Mouse (Mus musculus): ENCODE data around the gene Epn2. TPM values are rescaled to one million over a fixed set of nuclear protein-coding genes. Genes with fewer than 3 reads are reported as not detected.

Epn2 gene
- total RNA-seq, 1 experiment, result 33.1 TPM

DNA sequence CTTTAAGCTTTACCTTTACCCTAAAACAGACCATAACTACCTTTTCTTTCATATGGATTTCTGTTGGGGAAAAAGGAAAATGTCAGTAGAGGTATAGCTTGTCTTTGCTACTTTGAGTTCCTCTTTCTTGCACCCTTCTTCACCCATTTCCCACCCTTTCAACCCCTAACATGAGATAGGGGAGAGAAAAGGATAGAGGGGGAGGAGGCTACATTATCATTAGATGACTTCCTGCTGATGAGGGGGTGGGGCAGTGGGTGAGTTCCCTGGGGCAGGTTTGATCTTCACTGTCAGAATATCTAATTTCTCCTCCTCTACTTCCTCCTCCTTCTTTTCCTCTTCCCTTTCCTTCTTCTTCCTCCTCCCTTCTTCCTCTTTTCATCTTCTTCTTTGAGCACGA, 82.0 kb downstream of the Epn2 start:
- in situ Hi-C loops (cut with MboI; ENCODE audit: low sequenced_read_pairs in 2 of 2, unreplicated experiment in 2 of 2), result no loop called here
- H3K9me3 ChIP-seq (ENCODE audit: control insufficient read depth, insufficient read depth, low read depth, low read length), result no peaks in the 10 kb centered on the region
- peaks cover 4% of the 10 kb centered on the region; the same call in 1 of the 2 replicates for H3K36me3 ChIP-seq (ENCODE audit: control insufficient read depth, insufficient read depth, low read length, poor library complexity, severe bottlenecking)
- H3K27ac ChIP-seq (ENCODE audit: insufficient read depth, low read depth, low read length, poor library complexity, severe bottlenecking), result no peak overlapping the region
- H3K9ac ChIP-seq (ENCODE audit: insufficient read depth, low read depth, low read length, poor library complexity, severe bottlenecking), result no peak overlapping the region
- no peak for DNase-seq (ENCODE audit: low read depth, low spot score)
- TF ChIP-seq MAFK (IDR thresholded peaks at IDR 0.05; ENCODE audit: insufficient read depth, low read depth, low read length), result no peak
- TF ChIP-seq HCFC1 (IDR thresholded peaks at IDR 0.05; ENCODE audit: borderline replicate concordance, insufficient read depth, low read length), result no peak
- TF ChIP-seq CHD2 (IDR thresholded peaks at IDR 0.05; ENCODE audit: low read depth, low read length), result no peak
- TF ChIP-seq ZNF384 (IDR thresholded peaks at IDR 0.05; ENCODE audit: low read depth, low read length), result no peak
- TF ChIP-seq ZC3H11A (IDR thresholded peaks at IDR 0.05; ENCODE audit: borderline replicate concordance, low read depth, low read length), result no peak
- peaks cover 0 to 6% of the 10 kb centered on the region in 2 experiments; a peak in 2 of 4 replicates for H3K4me1 ChIP-seq (ENCODE audit: control insufficient read depth in 2 of 2, insufficient read depth in 2 of 2, low read length in 2 of 2, poor library complexity in 1 of 2)
- H3K4me3 ChIP-seq (ENCODE audit: insufficient read depth in 1 of 2, low read depth in 1 of 2, low read length in 2 of 2, poor library complexity in 1 of 2, severe bottlenecking in 1 of 2), result no peak overlapping the region

DNA sequence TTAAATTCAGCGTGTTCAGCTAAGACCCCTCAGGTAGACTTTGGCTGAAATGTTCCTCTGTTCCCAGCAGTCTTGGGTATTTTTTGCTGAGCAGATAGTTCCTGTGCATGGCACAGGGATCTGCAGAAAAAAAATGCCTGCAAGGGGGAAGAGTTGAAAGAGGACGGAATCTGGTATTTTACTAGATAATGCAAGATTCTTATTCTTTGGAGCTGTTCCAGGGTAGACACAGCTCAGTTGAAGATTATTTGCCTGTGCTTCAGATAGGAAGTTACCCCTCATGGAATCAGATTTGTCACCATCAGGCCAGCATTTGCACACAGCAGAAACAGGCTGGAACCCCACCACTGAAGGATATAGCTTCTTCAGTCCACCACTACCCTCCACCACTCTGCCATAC, 84.0 kb downstream of the Epn2 start:
- in situ Hi-C loops (cut with MboI; ENCODE audit: low sequenced_read_pairs in 2 of 2, unreplicated experiment in 2 of 2), result no loop called here
- Histone ChIP-seq H3K27ac (ENCODE audit: insufficient read depth, low read depth, low read length, poor library complexity, severe bottlenecking) (no peak overlapping the region), H3K4me1 (ENCODE audit: control insufficient read depth in 2 of 2, insufficient read depth in 2 of 2, low read length in 2 of 2, poor library complexity in 1 of 2) (peaks cover 0 to 6% of the 10 kb centered on the region in 2 experiments; a peak in 2 of 4 replicates), H3K36me3 (ENCODE audit: control insufficient read depth, insufficient read depth, low read length, poor library complexity, severe bottlenecking) (peaks cover 18% of the 10 kb centered on the region), H3K9me3 (ENCODE audit: control insufficient read depth, insufficient read depth, low read depth, low read length) (no peaks in the 10 kb centered on the region), H3K9ac (ENCODE audit: insufficient read depth, low read depth, low read length, poor library complexity, severe bottlenecking) (no peak overlapping the region), H3K4me3 (ENCODE audit: insufficient read depth in 1 of 2, low read depth in 1 of 2, low read length in 2 of 2, poor library complexity in 1 of 2, severe bottlenecking in 1 of 2) (no peak overlapping the region)
- TF ChIP-seq ZNF384 (IDR thresholded peaks at IDR 0.05; ENCODE audit: low read depth, low read length) (no peak), ZC3H11A (IDR thresholded peaks at IDR 0.05; ENCODE audit: borderline replicate concordance, low read depth, low read length) (no peak), HCFC1 (IDR thresholded peaks at IDR 0.05; ENCODE audit: borderline replicate concordance, insufficient read depth, low read length) (no peak), MAFK (IDR thresholded peaks at IDR 0.05; ENCODE audit: insufficient read depth, low read depth, low read length) (no peak), CHD2 (IDR thresholded peaks at IDR 0.05; ENCODE audit: low read depth, low read length) (no peak)
- DNase-seq (ENCODE audit: low read depth, low spot score), result no peak

DNA sequence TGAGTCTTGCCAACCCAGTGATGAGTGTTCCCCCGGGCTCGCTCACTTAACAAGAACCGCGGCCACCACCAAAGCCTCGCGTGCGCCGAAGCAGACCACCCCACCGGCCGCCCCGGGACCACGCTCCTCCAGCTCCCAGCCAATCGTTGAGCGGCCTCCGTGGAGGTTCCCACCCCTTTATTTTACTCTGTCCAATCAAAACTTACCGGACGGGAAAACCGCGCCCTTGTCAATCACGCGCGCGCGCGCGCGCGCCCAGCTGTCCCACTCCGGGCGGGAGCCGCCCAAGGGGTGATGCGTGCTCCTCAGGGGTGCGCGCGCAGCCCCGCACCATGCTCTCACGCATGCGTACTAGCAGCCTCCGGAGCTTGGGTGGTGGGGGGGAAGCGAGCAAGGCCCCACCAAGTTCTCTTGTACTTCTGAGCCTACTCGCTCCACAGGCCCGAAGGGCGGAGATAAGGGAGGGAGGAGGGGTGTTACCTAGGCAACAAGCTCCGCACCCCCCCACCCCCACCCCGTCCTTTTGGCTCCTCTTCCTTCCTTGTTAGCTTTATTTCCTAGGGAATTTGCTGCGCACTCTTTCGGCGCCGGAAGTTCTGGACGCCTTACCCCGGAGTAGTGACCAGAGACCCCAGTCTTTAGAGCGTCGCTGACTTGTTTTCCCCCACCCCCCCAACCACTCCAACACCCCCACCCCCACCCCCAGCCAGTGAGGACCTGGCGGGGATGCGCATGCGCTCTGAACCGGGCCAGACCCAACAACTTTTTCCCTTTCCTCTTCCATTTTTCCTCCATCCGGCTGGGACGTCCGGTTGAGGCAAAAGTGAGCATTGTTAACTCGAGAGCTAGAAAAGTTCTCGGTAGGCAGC, 85.1 kb downstream of the Epn2 start, which contains the start of gene Mapk7:
TSS of gene Mapk7 (minus strand) at position 278 of the 869 bp plus-strand sequence.
- peaks cover 29% of the 10 kb centered on the region for H3K36me3 ChIP-seq (ENCODE audit: control insufficient read depth, insufficient read depth, low read length, poor library complexity, severe bottlenecking)
- in situ Hi-C loops (cut with MboI; ENCODE audit: low sequenced_read_pairs in 2 of 2, unreplicated experiment in 2 of 2), result no loop called here
- TF ChIP-seq CHD2 (IDR thresholded peaks at IDR 0.05; ENCODE audit: low read depth, low read length) (no peak), HCFC1 (IDR thresholded peaks at IDR 0.05; ENCODE audit: borderline replicate concordance, insufficient read depth, low read length) (no peak), ZC3H11A (IDR thresholded peaks at IDR 0.05; ENCODE audit: borderline replicate concordance, low read depth, low read length) (no peak), MAFK (IDR thresholded peaks at IDR 0.05; ENCODE audit: insufficient read depth, low read depth, low read length) (no peak), ZNF384 (IDR thresholded peaks at IDR 0.05; ENCODE audit: low read depth, low read length) (no peak)
- peak within 1 kb of the TSS; percentile 89 for H3K9ac ChIP-seq (ENCODE audit: insufficient read depth, low read depth, low read length, poor library complexity, severe bottlenecking)
- peak; percentile 97 for DNase-seq (ENCODE audit: low read depth, low spot score)
- peak within 1 kb of the TSS; percentile 75; the same call in 1 of the 2 replicates for H3K27ac ChIP-seq (ENCODE audit: insufficient read depth, low read depth, low read length, poor library complexity, severe bottlenecking)
- peaks cover 0 to 6% of the 10 kb centered on the region in 2 experiments; a peak in 2 of 4 replicates for H3K4me1 ChIP-seq (ENCODE audit: control insufficient read depth in 2 of 2, insufficient read depth in 2 of 2, low read length in 2 of 2, poor library complexity in 1 of 2)
- no peaks in the 10 kb centered on the region for H3K9me3 ChIP-seq (ENCODE audit: control insufficient read depth, insufficient read depth, low read depth, low read length)
- H3K4me3 ChIP-seq (ENCODE audit: insufficient read depth in 1 of 2, low read depth in 1 of 2, low read length in 2 of 2, poor library complexity in 1 of 2, severe bottlenecking in 1 of 2), result peak within 1 kb of the TSS; percentile 81 to 90

DNA sequence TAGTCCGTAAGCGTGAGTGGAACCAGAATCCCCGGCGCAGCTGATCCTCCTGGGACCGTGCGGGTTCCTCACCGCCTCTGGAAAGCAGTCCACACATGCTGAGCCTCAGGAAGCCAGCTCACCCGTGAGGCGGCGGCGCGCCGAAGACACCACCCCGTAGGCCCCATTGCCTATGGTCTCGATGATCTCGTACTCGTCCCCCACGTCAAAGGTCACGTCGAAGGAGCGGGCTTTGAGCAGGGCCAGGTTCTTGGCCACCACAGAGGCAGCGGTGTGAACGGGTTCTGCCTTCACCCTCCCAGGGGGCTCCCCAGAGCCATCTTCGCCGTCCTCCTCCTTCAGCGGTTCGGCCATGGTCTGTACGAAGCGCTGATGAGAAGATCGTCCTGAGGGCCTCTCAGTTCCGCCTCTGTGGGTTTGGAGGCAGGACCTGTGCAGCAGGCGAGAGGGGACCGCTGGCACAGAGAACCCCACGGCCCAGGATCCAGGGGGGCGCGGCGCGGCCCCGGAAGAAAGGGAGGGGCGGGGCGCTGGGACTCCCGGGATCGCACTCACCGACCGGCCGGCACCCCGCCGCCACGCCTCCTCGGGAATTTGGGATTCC, 85.9 kb downstream of the Epn2 start:
- Histone ChIP-seq H3K4me3 (ENCODE audit: insufficient read depth in 1 of 2, low read depth in 1 of 2, low read length in 2 of 2, poor library complexity in 1 of 2, severe bottlenecking in 1 of 2) (peak overlapping the region; percentile 81 to 90), H3K9me3 (ENCODE audit: control insufficient read depth, insufficient read depth, low read depth, low read length) (no peaks in the 10 kb centered on the region), H3K4me1 (ENCODE audit: control insufficient read depth in 2 of 2, insufficient read depth in 2 of 2, low read length in 2 of 2, poor library complexity in 1 of 2) (peaks cover 0 to 6% of the 10 kb centered on the region in 2 experiments; a peak in 2 of 4 replicates), H3K36me3 (ENCODE audit: control insufficient read depth, insufficient read depth, low read length, poor library complexity, severe bottlenecking) (peaks cover 35% of the 10 kb centered on the region), H3K9ac (ENCODE audit: insufficient read depth, low read depth, low read length, poor library complexity, severe bottlenecking) (peak overlapping the region; percentile 89), H3K27ac (ENCODE audit: insufficient read depth, low read depth, low read length, poor library complexity, severe bottlenecking) (0 out of 2 replicates have a peak overlapping the region, but pooled peaks have one; percentile 42)
- in situ Hi-C loops (cut with MboI; ENCODE audit: low sequenced_read_pairs in 2 of 2, unreplicated experiment in 2 of 2), result no loop called here
- no peak for DNase-seq (ENCODE audit: low read depth, low spot score)
- TF ChIP-seq MAFK (IDR thresholded peaks at IDR 0.05; ENCODE audit: insufficient read depth, low read depth, low read length), result no peak
- no peak for TF ChIP-seq HCFC1 (IDR thresholded peaks at IDR 0.05; ENCODE audit: borderline replicate concordance, insufficient read depth, low read length)
- no peak for TF ChIP-seq ZNF384 (IDR thresholded peaks at IDR 0.05; ENCODE audit: low read depth, low read length)
- TF ChIP-seq CHD2 (IDR thresholded peaks at IDR 0.05; ENCODE audit: low read depth, low read length), result no peak
- no peak for TF ChIP-seq ZC3H11A (IDR thresholded peaks at IDR 0.05; ENCODE audit: borderline replicate concordance, low read depth, low read length)

Data from ES-E14 (cell line).